In the genomic region with DNA sequence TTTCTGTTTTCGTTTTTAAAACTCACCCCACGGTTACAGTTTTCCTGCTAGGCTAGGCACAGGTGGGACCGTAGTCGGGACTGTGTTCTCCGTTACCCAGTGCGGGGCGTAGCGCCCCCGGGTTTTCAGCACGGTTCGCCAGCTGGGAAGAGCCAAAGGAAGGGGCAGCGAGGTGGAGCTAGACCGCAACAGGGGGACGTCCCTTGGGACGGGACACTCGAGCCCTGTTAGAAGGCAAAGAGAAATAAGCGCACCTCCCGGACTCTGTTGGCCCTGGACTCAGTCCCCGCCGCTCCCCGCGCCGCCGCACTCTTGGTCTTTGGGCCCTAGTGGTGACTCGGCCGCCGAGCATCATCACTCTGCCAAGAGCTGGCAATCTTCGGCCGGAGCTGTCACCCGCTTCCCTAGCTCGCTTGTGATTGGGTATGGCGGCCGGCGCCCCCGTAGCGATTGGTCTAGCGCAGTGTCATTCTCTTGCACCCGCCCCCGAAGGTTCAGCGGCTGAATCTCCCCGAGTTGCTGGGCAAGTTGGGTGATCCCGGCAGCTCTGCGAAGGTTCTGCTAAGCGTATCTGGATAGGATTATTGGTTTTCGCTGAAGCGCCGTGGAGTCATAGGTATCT, we compare ENCODE assay signal across 1 mouse cellular context.
TF ChIP-seq lines count a peak whose summit lies in the region.

Gene Slc46a3 (minus strand): TSS at position 361 of the 622 bp plus-strand sequence.

TF ChIP-seq in CH12.LX, 34 proteins besides CTCF, POLR2A, EP300 and RAD21 (continued from another document):
- TF ChIP-seq ZMIZ1 (IDR thresholded peaks at IDR 0.05; ENCODE audit: low read depth, low read length) (peak; percentile 47; the same call in 1 of the 2 replicates), MAZ (IDR thresholded peaks at IDR 0.05; ENCODE audit: low read depth, low read length) (no peak), HCFC1 (IDR thresholded peaks at IDR 0.05; ENCODE audit: low read depth, low read length) (no peak), GABPA (IDR thresholded peaks at IDR 0.05; ENCODE audit: insufficient replicate concordance, low read depth, low read length) (no peak), CHD2 (IDR thresholded peaks at IDR 0.05; ENCODE audit: low read length) (peak; percentile 94), TBP (conservative IDR thresholded peaks at IDR 0.05; ENCODE audit: low read depth, low read length) (0 out of 2 replicates have a peak, but pooled peaks have one; percentile 31), ZC3H11A (IDR thresholded peaks at IDR 0.05; ENCODE audit: low read depth, low read length) (no peak), JUN (IDR thresholded peaks at IDR 0.05; ENCODE audit: insufficient read depth, low read depth, low read length) (no peak), ELF1 (IDR thresholded peaks at IDR 0.05; ENCODE audit: low read depth, low read length) (no peak), IRF4 (IDR thresholded peaks at IDR 0.05; ENCODE audit: low read depth, low read length) (no peak), BHLHE40 (IDR thresholded peaks at IDR 0.05; ENCODE audit: low read depth, low read length) (no peak), MEF2A (IDR thresholded peaks at IDR 0.05; ENCODE audit: borderline replicate concordance, low read depth, low read length) (no peak), USF1 (IDR thresholded peaks at IDR 0.05; ENCODE audit: low read depth, low read length) (no peak), MAFK (IDR thresholded peaks at IDR 0.05; ENCODE audit: insufficient replicate concordance, low read length) (no peak), NELFE (IDR thresholded peaks at IDR 0.05; ENCODE audit: low read depth, low read length) (no peak), PAX5 (IDR thresholded peaks at IDR 0.05; ENCODE audit: low read length) (no peak), CHD1 (IDR thresholded peaks at IDR 0.05; ENCODE audit: low read depth, low read length) (no peak), TCF12 (IDR thresholded peaks at IDR 0.05; ENCODE audit: low read depth, low read length) (peak; percentile 64; the same call in 1 of the 2 replicates), ZKSCAN1 (IDR thresholded peaks at IDR 0.05; ENCODE audit: borderline replicate concordance, low read depth, low read length) (no peak), E2F4 (IDR thresholded peaks at IDR 0.05; ENCODE audit: insufficient replicate concordance, low read depth, low read length) (no peak), SMC3 (IDR thresholded peaks at IDR 0.05; ENCODE audit: low read depth, low read length) (no peak), POLR2AphosphoS2 (IDR thresholded peaks at IDR 0.05; ENCODE audit: low read depth, low read length) (no peak), ZNF384 (IDR thresholded peaks at IDR 0.05; ENCODE audit: low read depth, low read length) (no peak), MAX (IDR thresholded peaks at IDR 0.05; ENCODE audit: low read length) (no peak), NRF1 (IDR thresholded peaks at IDR 0.05; ENCODE audit: low read depth, low read length) (peak; percentile 67), SIN3A (IDR thresholded peaks at IDR 0.05; ENCODE audit: low read length) (no peak), KAT2A (IDR thresholded peaks at IDR 0.05; ENCODE audit: insufficient replicate concordance, low read length) (no peak), USF2 (conservative IDR thresholded peaks at IDR 0.05; ENCODE audit: low read depth, low read length) (no peak), ETS1 (conservative IDR thresholded peaks at IDR 0.05; ENCODE audit: low read depth, low read length) (no peak), MXI1 (IDR thresholded peaks at IDR 0.05; ENCODE audit: low read depth, low read length) (no peak; the same call in 1 of the 2 replicates)
